Mouse (Mus musculus) v-Abl transformed pro-B cells (cell line): Measurements from ENCODE around the gene Tmem33.

Experiments
- in situ Hi-C, 2 experiments: fragments of 400-800 bp; cut with MboI; formaldehyde crosslinking; loops; one replicate each; pipeline ENCODE4 v1.15.1; 2025; ENCODE audit not compliant: unreplicated experiment in 2 of 2

Gene Tmem33

GRCm38 (mm10) chr5:67260531-67261371 lies at the start of gene Tmem33:
Gene Tmem33 (plus strand): TSS chr5:67260565.
- in situ Hi-C loops: loop anchor here (10.0 to 25.0 kb wide), 5 partner anchors 274 to 1477 kb away; partner anchors contain the start of gene Atp8a1 (in 2 of the 2)

- in situ Hi-C loops: no loop called here
Measured at GRCm38 (mm10) chr5:67213168-67213567, 47.2 kb upstream of the Tmem33 start.

GRCm38 (mm10) chr5:67215121-67216030 lies 45.0 kb upstream of the Tmem33 start:
- in situ Hi-C loops: no loop called here

GRCm38 (mm10) chr5:67216031-67216778 lies 44.2 kb upstream of the Tmem33 start:
- in situ Hi-C loops: no loop called here

GRCm38 (mm10) chr5:67216779-67217095 lies 43.6 kb upstream of the Tmem33 start:
- in situ Hi-C loops: no loop called here

- in situ Hi-C loops: no loop called here
Measured at GRCm38 (mm10) chr5:67221901-67222300, 38.5 kb upstream of the Tmem33 start.

GRCm38 (mm10) chr5:67222440-67223390 lies 37.6 kb upstream of the Tmem33 start:
- in situ Hi-C loops: no loop called here

GRCm38 (mm10) chr5:67223391-67224121 lies 36.8 kb upstream of the Tmem33 start:
- in situ Hi-C loops: no loop called here

GRCm38 (mm10) chr5:67224122-67224502 lies 36.3 kb upstream of the Tmem33 start:
- in situ Hi-C loops: no loop called here

GRCm38 (mm10) chr5:67225758-67226157 lies 34.6 kb upstream of the Tmem33 start:
- in situ Hi-C loops: no loop called here

GRCm38 (mm10) chr5:67227261-67227660 lies 33.1 kb upstream of the Tmem33 start:
- in situ Hi-C loops: no loop called here

- in situ Hi-C loops: no loop called here
Measured at GRCm38 (mm10) chr5:67227682-67228444, 32.5 kb upstream of the Tmem33 start.

GRCm38 (mm10) chr5:67234682-67235081 lies 25.7 kb upstream of the Tmem33 start:
- in situ Hi-C loops: loop anchor here (5.0 to 10.0 kb wide), 2 partner anchors 187 to 540 kb away; no protein-coding TSS in a partner anchor

GRCm38 (mm10) chr5:67235462-67235861 lies 24.9 kb upstream of the Tmem33 start:
- in situ Hi-C loops: loop anchor here (5.0 to 10.0 kb wide), 2 partner anchors 188 to 541 kb away; no protein-coding TSS in a partner anchor

- in situ Hi-C loops: loop anchor here (5.0 to 10.0 kb wide), 2 partner anchors 189 to 542 kb away; no protein-coding TSS in a partner anchor
Measured at GRCm38 (mm10) chr5:67236601-67237000, 23.8 kb upstream of the Tmem33 start.

- in situ Hi-C loops: loop anchor here (5.0 to 10.0 kb wide), 2 partner anchors 191 to 544 kb away; no protein-coding TSS in a partner anchor
Measured at GRCm38 (mm10) chr5:67238303-67238702, 22.1 kb upstream of the Tmem33 start.

GRCm38 (mm10) chr5:67241713-67242112 lies 18.7 kb upstream of the Tmem33 start:
- in situ Hi-C loops: no loop called here

GRCm38 (mm10) chr5:67243231-67243630 lies 17.1 kb upstream of the Tmem33 start:
- in situ Hi-C loops: no loop called here
